Mouse (Mus musculus): ENCODE results near the gene Ifitm5. TPM values are rescaled to one million over a fixed set of nuclear protein-coding genes. Genes with fewer than 3 reads are reported as not detected.

The Ifitm5 gene
- 0.87 and 1.4 TPM in 2 replicates for polyA plus RNA-seq (2012; rRNA removed)

DNA sequence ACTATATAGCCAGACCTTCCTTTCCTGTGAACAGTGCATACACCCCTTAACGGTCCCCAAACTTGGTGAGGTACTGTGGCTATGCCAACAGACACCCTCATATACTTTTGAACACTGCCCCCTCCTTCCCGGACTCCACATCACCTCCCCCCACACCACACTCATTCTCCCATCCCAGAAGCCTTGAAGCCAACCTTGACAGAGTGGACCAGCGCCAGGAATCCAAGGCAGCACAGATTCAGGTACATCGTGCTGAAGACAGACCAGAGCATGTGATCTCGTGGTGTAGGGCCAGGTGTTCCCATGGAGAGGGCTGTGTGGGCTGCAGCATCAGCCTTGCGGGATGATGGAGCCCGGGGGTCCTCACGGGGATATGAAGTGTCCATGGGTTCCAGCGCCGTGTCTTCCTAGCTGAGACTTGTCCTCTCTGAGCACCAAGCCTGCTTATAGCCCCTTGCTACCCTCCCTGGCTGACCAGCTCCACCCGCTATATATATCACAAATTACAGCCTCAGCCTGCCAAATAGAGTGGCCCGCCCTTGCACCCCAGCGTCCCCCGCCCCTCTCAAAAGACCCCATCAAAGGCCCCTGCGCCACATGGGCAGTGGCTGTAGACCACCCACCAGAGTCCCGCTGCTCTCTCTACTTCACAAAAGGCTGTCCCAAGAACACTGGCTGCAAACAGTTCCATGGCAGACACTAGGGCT is at the start of gene Ifitm5:
Gene Ifitm5, minus strand, starts transcription at position 468 of the 707 bp plus-strand sequence.
- no peaks in the 10 kb centered on the region for H3K4me1 ChIP-seq (ENCODE audit: control insufficient read depth, insufficient read depth, low read length)
- H3K36me3 ChIP-seq (ENCODE audit: control insufficient read depth, insufficient read depth, low read length): no peaks in the 10 kb centered on the region
- WGBS: 74% methylated on average over 16 of the region's 16 CpGs
- TF ChIP-seq CTCF (conservative IDR thresholded peaks at IDR 0.05; ENCODE audit: insufficient read depth, insufficient read length, low read depth, low read length): no peak
- no peak for TF ChIP-seq POLR2A (IDR thresholded peaks at IDR 0.05; ENCODE audit: low read depth, low read length)
- H3K27ac ChIP-seq (ENCODE audit: insufficient read depth, low read depth, low read length): peak within 1 kb of the TSS; percentile 4
- no peak for DNase-seq
- no peaks in the 10 kb centered on the region for H3K27me3 ChIP-seq (replicated peaks; ENCODE audit: control insufficient read depth, insufficient read depth, low read length)
- H3K4me3 ChIP-seq (ENCODE audit: insufficient read depth, low read depth, low read length): no peak within 1 kb of the TSS

GRCm38 (mm10) chr7:140998853-140999700 is 49.0 kb upstream of the Ifitm5 start:
- 77% methylated on average over 11 of the region's 11 CpGs for WGBS
- H3K36me3 ChIP-seq (ENCODE audit: control insufficient read depth, insufficient read depth, low read length): no peaks in the 10 kb centered on the region
- H3K27me3 ChIP-seq (replicated peaks; ENCODE audit: control insufficient read depth, insufficient read depth, low read length): no peaks in the 10 kb centered on the region
- no peak for TF ChIP-seq CTCF (conservative IDR thresholded peaks at IDR 0.05; ENCODE audit: insufficient read depth, insufficient read length, low read depth, low read length)
- no peak for TF ChIP-seq POLR2A (IDR thresholded peaks at IDR 0.05; ENCODE audit: low read depth, low read length)
- H3K4me3 ChIP-seq (ENCODE audit: insufficient read depth, low read depth, low read length): no peak overlapping the region
- no peak overlapping the region for H3K27ac ChIP-seq (ENCODE audit: insufficient read depth, low read depth, low read length)
- H3K4me1 ChIP-seq (ENCODE audit: control insufficient read depth, insufficient read depth, low read length): no peaks in the 10 kb centered on the region
- no peak for DNase-seq

- no peak for DNase-seq
- H3K27me3 ChIP-seq (replicated peaks; ENCODE audit: control insufficient read depth, insufficient read depth, low read length): no peaks in the 10 kb centered on the region
- WGBS: 76% methylated on average over 1 of the region's 1 CpGs
- H3K4me3 ChIP-seq (ENCODE audit: insufficient read depth, low read depth, low read length): no peak overlapping the region
- H3K36me3 ChIP-seq (ENCODE audit: control insufficient read depth, insufficient read depth, low read length): no peaks in the 10 kb centered on the region
- no peak overlapping the region for H3K27ac ChIP-seq (ENCODE audit: insufficient read depth, low read depth, low read length)
- H3K4me1 ChIP-seq (ENCODE audit: control insufficient read depth, insufficient read depth, low read length): no peaks in the 10 kb centered on the region
- TF ChIP-seq CTCF (conservative IDR thresholded peaks at IDR 0.05; ENCODE audit: insufficient read depth, insufficient read length, low read depth, low read length) (no peak), POLR2A (IDR thresholded peaks at IDR 0.05; ENCODE audit: low read depth, low read length) (no peak)
Observed at GRCm38 (mm10) chr7:140997817-140998216, 47.7 kb upstream of the Ifitm5 start.

DNA sequence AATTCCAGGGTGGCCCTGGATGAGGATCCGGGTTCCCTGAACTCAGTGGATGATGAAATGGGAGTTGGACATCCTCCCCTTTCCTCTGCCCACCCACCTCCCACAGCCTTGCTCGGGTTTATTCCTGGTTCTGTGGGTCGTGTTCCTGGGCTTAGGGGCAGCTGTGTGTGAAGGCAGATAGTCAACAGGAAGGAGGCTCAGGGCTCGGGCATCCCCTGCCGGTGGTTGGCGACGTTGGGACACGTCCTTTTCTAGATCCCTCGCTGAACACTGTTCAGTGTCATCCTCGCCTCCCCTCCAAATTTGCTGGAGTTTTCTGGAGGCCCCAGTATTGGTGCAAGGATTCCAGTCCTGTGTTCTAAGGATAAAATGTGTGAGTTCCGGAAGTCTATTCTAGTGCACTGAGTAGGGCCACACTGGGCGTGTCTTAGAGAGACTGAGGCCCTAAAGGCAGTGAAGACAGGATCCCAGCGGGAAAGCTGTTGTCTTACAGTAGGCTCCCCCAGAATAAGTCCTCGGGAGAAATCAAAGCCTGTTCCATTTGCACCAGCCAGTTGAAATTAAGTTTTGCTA is 41.1 kb upstream of the Ifitm5 start:
- Histone ChIP-seq H3K4me1 (ENCODE audit: control insufficient read depth, insufficient read depth, low read length) (no peaks in the 10 kb centered on the region), H3K4me3 (ENCODE audit: insufficient read depth, low read depth, low read length) (no peak overlapping the region), H3K36me3 (ENCODE audit: control insufficient read depth, insufficient read depth, low read length) (no peaks in the 10 kb centered on the region), H3K27me3 (replicated peaks; ENCODE audit: control insufficient read depth, insufficient read depth, low read length) (no peaks in the 10 kb centered on the region), H3K27ac (ENCODE audit: insufficient read depth, low read depth, low read length) (no peak overlapping the region)
- 82% methylated on average over 14 of the region's 14 CpGs for WGBS
- no peak; the same call in 1 of the 2 replicates for TF ChIP-seq CTCF (conservative IDR thresholded peaks at IDR 0.05; ENCODE audit: insufficient read depth, insufficient read length, low read depth, low read length)
- TF ChIP-seq POLR2A (IDR thresholded peaks at IDR 0.05; ENCODE audit: low read depth, low read length): no peak
- no peak for DNase-seq

DNA sequence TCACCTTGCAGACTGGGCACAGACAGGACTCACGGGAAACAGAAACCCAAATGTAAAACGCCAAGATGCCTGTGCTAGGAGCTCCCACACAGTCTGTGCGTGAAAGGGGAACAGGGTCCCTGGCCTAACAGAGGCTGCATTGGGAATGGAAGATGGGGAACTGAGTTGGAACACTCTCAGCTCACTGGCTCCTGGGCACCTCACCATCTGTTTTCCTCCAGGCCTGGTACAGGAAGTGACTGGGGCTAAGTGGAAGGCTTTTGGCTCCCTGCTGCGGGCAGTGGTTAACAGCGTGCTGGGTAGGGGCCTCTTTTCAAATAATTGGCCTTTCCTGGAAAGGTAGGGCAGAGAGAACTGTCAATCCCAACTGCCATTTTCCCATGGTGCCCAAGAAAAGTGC is 40.5 kb upstream of the Ifitm5 start:
- no peak overlapping the region for H3K27ac ChIP-seq (ENCODE audit: insufficient read depth, low read depth, low read length)
- TF ChIP-seq POLR2A (IDR thresholded peaks at IDR 0.05; ENCODE audit: low read depth, low read length): no peak
- no peak for TF ChIP-seq CTCF (conservative IDR thresholded peaks at IDR 0.05; ENCODE audit: insufficient read depth, insufficient read length, low read depth, low read length)
- no peaks in the 10 kb centered on the region for H3K36me3 ChIP-seq (ENCODE audit: control insufficient read depth, insufficient read depth, low read length)
- no peak overlapping the region for H3K4me3 ChIP-seq (ENCODE audit: insufficient read depth, low read depth, low read length)
- DNase-seq: no peak
- 70% methylated on average over 5 of the region's 5 CpGs for WGBS
- H3K4me1 ChIP-seq (ENCODE audit: control insufficient read depth, insufficient read depth, low read length): no peaks in the 10 kb centered on the region
- no peaks in the 10 kb centered on the region for H3K27me3 ChIP-seq (replicated peaks; ENCODE audit: control insufficient read depth, insufficient read depth, low read length)

GRCm38 (mm10) chr7:140990185-140990584 is 40.1 kb upstream of the Ifitm5 start:
- H3K4me1 ChIP-seq (ENCODE audit: control insufficient read depth, insufficient read depth, low read length): no peaks in the 10 kb centered on the region
- H3K27ac ChIP-seq (ENCODE audit: insufficient read depth, low read depth, low read length): no peak overlapping the region
- no peaks in the 10 kb centered on the region for H3K36me3 ChIP-seq (ENCODE audit: control insufficient read depth, insufficient read depth, low read length)
- no peaks in the 10 kb centered on the region for H3K27me3 ChIP-seq (replicated peaks; ENCODE audit: control insufficient read depth, insufficient read depth, low read length)
- no peak for TF ChIP-seq POLR2A (IDR thresholded peaks at IDR 0.05; ENCODE audit: low read depth, low read length)
- TF ChIP-seq CTCF (conservative IDR thresholded peaks at IDR 0.05; ENCODE audit: insufficient read depth, insufficient read length, low read depth, low read length): no peak
- WGBS: 53% methylated on average over 6 of the region's 6 CpGs
- no peak overlapping the region for H3K4me3 ChIP-seq (ENCODE audit: insufficient read depth, low read depth, low read length)
- DNase-seq: no peak

- no peak for TF ChIP-seq CTCF (conservative IDR thresholded peaks at IDR 0.05; ENCODE audit: insufficient read depth, insufficient read length, low read depth, low read length)
- TF ChIP-seq POLR2A (IDR thresholded peaks at IDR 0.05; ENCODE audit: low read depth, low read length): no peak
- Histone ChIP-seq H3K27me3 (replicated peaks; ENCODE audit: control insufficient read depth, insufficient read depth, low read length) (no peaks in the 10 kb centered on the region), H3K36me3 (ENCODE audit: control insufficient read depth, insufficient read depth, low read length) (no peaks in the 10 kb centered on the region), H3K27ac (ENCODE audit: insufficient read depth, low read depth, low read length) (no peak overlapping the region), H3K4me1 (ENCODE audit: control insufficient read depth, insufficient read depth, low read length) (no peaks in the 10 kb centered on the region), H3K4me3 (ENCODE audit: insufficient read depth, low read depth, low read length) (no peak overlapping the region)
- DNase-seq: no peak
- 86% methylated on average over 4 of the region's 4 CpGs for WGBS
Observed at GRCm38 (mm10) chr7:140989022-140989421, 38.9 kb upstream of the Ifitm5 start.

All from kidney, adult 2 months (tissue).